Mouse (Mus musculus): ENCODE measurements around the gene Mansc1. TPM values are rescaled to one million over a fixed set of nuclear protein-coding genes. Genes with fewer than 3 reads are reported as not detected.

Mansc1 gene
- polyA plus RNA-seq, 1 experiment from 2014 or later: 1.2 TPM

DNA sequence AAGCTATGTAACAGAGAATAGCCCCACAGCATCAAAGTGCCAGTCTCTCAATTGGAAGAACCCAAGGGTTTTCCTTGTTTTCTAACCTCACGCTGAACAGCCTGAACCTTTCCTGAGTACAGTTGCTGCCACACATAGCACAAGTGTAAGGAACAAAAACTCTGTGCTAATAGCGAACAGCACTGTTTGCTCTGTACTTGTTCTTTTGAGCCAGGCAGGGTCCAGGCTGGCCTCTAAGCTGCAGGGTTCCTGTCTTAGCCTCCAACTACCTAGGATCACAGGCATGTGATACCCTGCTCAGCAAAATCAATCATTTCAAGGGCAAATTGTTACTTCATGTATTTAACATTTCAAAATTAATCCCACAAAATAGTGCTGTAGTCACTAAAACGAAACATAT is 72.7 kb downstream of the Mansc1 start:
- peak overlapping the region; percentile 59 for H3K27ac ChIP-seq
- H3K36me3 ChIP-seq (ENCODE audit: inconsistent target): no peaks in the 10 kb centered on the region
- H3K4me3 ChIP-seq (ENCODE audit: inconsistent target): no peak overlapping the region
- 87% methylated on average over 3 of the region's 3 CpGs for WGBS (ENCODE audit: missing documents)
- H3K79me2 ChIP-seq (ENCODE audit: inconsistent target): peaks cover 93% of the 10 kb centered on the region

Other genes starting within 250 kb of the Mansc1 start
- gene Bcl2l14, start 236.2 kb downstream of the Mansc1 start, polyA plus RNA-seq (2018): 0.09 to 0.39 TPM in 2 of 3 replicates, not detected in the other
- gene Lrp6, start 65.5 kb downstream of the Mansc1 start, polyA plus RNA-seq (2018): 39.1 to 57.6 TPM (median 52.8 TPM) in 3 replicates
- 2.5 to 6.9 TPM (median 5.1 TPM) in 3 replicates for gene Borcs5, start 7.0 kb upstream of the Mansc1 start, polyA plus RNA-seq (2018)
- 3.8 to 6.6 TPM (median 5.5 TPM) in 3 replicates for gene Dusp16, start 160.1 kb upstream of the Mansc1 start, polyA plus RNA-seq (2018)
- gene Crebl2, start 197.7 kb upstream of the Mansc1 start, polyA plus RNA-seq (2018): 5.8 to 10.2 TPM (median 8.3 TPM) in 3 replicates